Mouse (Mus musculus) thymus, postnatal 10 days (tissue): Measurements from ENCODE around the gene Zfp839.
A peak's percentile ranks its signal among the peaks of the same experiment; 100 is the strongest.
"Not testable (repeated sequence)": the region's sequence is repeated elsewhere in the genome, so short reads cannot be mapped to it uniquely, and the experiment has no call there.

Experiments
- DNase-seq, 2 experiments: peaks; one replicate each; pipeline ENCODE4 v3.0.0; 2021; ENCODE audit warnings: low spot score in 2 of 2

The Zfp839 gene

GRCm38 (mm10) chr12:110840348-110841198, 9.5 kb upstream of the Zfp839 start, which contains the start of gene Mok:
Gene Mok (minus strand): TSS chr12:110840939.
- DNase-seq = peak; percentile 93 to 98

- DNase-seq = no peak
These were observed 8.1 kb upstream of the Zfp839 start for GRCm38 (mm10) chr12:110841731-110842493.

- peak; percentile 59 to 80 for DNase-seq
These were observed 6.6 kb upstream of the Zfp839 start for GRCm38 (mm10) chr12:110843194-110844048.

- DNase-seq = no peak
These were observed 5.6 kb upstream of the Zfp839 start for GRCm38 (mm10) chr12:110844227-110845130.

GRCm38 (mm10) chr12:110845131-110845880, 4.7 kb upstream of the Zfp839 start:
- peak; percentile 22 to 37 for DNase-seq

GRCm38 (mm10) chr12:110846191-110846765, 3.8 kb upstream of the Zfp839 start:
- DNase-seq = no peak

- DNase-seq = no peak
These were observed 840 bp downstream of the Zfp839 start for GRCm38 (mm10) chr12:110850929-110851256.

- DNase-seq = no peak
These were observed 1.4 kb downstream of the Zfp839 start for GRCm38 (mm10) chr12:110851414-110851813.

- DNase-seq = no peak
These were observed 1.9 kb downstream of the Zfp839 start for GRCm38 (mm10) chr12:110851923-110852322.

GRCm38 (mm10) chr12:110854786-110855737, 5.0 kb downstream of the Zfp839 start:
- DNase-seq = no peak

GRCm38 (mm10) chr12:110857196-110857595, 7.1 kb downstream of the Zfp839 start:
- DNase-seq = peak in 1 of 2 experiments; percentile 27

- DNase-seq = not testable (repeated sequence)
These were observed 8.6 kb downstream of the Zfp839 start for GRCm38 (mm10) chr12:110858681-110859080.

- no peak for DNase-seq
These were observed 10.2 kb downstream of the Zfp839 start for GRCm38 (mm10) chr12:110860293-110860692.

- peak; percentile 46 to 54 for DNase-seq
These were observed 11.2 kb downstream of the Zfp839 start for GRCm38 (mm10) chr12:110861256-110861655.

GRCm38 (mm10) chr12:110864008-110864407, 14.0 kb downstream of the Zfp839 start:
- no peak for DNase-seq

- DNase-seq = no peak
These were observed 15.5 kb downstream of the Zfp839 start for GRCm38 (mm10) chr12:110865571-110865970.

GRCm38 (mm10) chr12:110865989-110866388, 15.9 kb downstream of the Zfp839 start:
- DNase-seq = no peak

- DNase-seq = no peak
These were observed 20.1 kb downstream of the Zfp839 start for GRCm38 (mm10) chr12:110870107-110870506.

- DNase-seq = no peak
These were observed 21.2 kb downstream of the Zfp839 start for GRCm38 (mm10) chr12:110871247-110871646.
